Mouse (Mus musculus): Measurements from ENCODE around the gene 4930562C15Rik. TPM values are rescaled to one million over a fixed set of nuclear protein-coding genes. Genes with fewer than 3 reads are reported as not detected.
A peak's percentile ranks its signal among the peaks of the same experiment; 100 is the strongest.

The 4930562C15Rik gene
- total RNA-seq, 2 experiments from 2014 or later, result not detected

DNA sequence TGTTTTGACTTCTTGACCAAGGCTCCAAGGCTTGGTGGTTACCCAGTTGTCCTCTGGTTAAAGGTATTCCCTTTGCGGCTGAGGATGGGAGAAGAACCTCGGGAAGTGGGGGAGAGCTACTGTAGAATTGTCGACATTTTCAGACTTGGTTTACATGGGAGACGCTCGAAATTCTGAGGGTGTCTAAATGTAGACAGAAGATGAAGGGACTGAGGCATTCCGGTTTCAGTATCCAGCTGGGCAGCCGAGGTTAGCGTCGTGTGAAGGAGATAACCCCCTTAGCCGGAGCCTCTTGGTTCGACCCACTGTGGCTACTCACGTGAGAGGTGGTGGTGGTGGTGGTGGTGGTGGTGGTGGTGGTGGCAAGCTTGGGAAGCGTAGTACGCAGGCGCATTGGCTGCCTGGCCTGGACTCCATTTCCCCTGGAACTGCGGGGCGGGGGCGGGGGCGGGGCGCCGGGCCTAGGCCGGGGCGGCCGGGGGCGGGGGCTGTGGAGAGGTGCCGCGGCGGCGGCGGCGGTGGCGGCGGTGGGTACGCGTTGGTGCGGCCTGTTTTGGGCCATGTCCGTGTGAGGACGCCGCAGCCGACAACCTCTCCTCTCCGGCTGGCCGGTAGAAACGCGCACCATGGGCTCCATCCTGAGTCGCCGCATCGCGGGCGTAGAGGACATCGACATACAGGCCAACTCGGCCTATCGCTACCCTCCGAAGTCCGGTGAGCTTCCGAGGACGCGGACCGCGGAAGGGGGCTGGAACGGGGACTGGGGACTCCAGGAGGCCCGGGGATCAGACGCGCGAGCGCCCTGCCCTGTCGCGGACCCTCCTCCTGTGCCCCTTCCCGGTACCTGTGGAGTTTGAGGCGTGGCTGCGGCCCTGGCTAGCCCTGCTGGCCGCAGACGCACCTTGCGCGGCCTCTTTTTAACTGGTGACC, 50.8 kb downstream of the 4930562C15Rik start, which contains the start of gene Mgrn1:
Mgrn1 (plus strand) TSS at position 490 of the 930 bp plus-strand sequence.
- peak; percentile 73 to 77 for DNase-seq (ENCODE audit: low spot score in 2 of 2)

DNA sequence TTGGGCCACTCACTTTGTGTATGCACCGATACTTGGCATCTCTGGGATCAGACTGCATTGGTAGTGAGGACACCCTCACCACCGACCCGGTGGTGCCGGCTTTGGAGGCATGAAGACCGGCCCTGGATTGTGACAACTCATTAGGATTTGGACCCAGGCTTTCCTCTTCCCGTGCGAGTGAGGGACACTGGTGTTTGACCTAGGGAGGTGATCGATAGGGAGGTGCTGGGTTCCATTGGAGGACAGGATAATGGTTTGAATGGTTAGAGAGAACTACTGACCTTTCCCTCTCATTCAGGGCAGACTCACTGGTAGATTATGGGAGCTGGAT, 51.4 kb downstream of the 4930562C15Rik start:
- DNase-seq (ENCODE audit: low spot score in 2 of 2), result no peak

DNA sequence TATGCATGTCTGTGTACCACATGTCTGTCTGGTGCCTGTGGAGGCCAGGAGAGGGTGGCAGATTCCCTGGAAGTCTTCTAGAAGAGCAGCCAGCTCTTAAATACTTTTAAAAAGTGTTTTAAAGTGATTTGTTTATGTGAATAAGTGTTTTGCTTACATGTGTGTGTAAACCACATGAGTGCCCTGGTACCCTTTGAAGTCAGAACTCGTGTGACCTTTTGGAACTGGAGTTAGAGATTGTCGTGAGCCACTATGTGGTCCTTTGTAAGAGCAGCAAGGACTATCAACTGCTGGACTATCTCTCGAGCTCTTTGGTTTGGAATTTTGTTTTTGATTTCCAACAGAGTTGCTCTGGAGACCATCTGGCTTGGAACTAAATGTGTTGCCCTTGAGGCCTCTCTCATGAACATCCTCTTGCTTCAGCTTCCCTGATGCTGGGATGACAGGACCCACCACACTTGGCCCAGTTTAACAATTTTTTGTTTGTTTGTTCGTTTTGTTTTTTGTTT, 55.0 kb downstream of the 4930562C15Rik start:
- DNase-seq (ENCODE audit: low spot score in 2 of 2), result no peak

DNA sequence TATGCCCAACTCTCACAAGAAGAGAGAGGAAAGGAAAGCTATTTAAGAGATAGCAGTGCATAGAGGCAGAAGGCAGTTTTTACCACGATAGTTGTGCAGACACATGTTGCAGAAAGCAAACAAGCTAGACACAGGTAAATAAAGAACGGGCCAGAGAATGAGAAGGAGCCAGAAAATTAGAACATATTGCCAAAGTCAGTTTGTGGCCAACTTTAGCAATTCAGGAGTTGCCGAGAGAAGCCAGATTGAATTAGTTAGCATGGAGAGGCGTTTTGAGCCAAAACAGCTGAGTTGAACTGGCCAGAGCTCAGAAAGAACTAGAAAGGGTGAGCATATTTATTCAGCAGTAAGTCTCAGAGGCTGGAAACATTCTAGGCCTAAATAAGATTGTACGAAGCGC, 57.0 kb downstream of the 4930562C15Rik start:
- DNase-seq (ENCODE audit: low spot score in 2 of 2), result no peak

DNA sequence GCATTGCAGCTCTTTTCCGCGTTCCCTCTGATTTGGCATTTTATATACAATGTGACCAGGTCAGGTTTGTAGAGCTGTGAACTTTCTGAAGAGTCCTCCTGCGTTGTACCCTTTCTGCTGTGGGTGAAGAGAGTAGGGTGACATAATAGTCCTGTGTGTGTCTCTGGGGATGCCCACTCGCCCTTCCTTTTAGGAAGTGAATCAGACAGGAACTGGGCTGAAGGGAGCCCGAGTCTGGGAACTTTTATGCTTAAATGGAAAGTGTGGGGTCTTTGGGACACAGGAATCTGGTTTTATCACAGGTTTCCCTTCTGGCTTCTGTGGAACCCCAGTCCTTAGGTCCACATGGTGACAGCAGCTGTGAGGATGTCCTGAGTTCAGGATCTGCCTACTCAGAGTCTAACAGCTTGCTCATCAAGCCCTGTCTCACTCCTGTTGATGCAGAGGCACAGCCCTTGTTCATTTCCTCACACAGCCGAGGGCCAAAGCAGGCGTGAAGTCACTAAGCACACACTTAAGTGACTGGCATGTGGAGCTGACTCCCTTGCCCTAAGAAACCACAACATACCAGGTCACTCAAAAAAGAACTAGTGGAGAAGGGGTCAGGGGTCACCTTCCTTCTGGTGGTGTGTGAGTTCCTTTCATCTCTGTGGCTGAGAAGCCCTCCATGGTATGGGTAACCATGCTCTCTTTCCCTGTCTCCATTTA, 59.1 kb downstream of the 4930562C15Rik start:
- DNase-seq (ENCODE audit: low spot score in 2 of 2), result no peak

DNA sequence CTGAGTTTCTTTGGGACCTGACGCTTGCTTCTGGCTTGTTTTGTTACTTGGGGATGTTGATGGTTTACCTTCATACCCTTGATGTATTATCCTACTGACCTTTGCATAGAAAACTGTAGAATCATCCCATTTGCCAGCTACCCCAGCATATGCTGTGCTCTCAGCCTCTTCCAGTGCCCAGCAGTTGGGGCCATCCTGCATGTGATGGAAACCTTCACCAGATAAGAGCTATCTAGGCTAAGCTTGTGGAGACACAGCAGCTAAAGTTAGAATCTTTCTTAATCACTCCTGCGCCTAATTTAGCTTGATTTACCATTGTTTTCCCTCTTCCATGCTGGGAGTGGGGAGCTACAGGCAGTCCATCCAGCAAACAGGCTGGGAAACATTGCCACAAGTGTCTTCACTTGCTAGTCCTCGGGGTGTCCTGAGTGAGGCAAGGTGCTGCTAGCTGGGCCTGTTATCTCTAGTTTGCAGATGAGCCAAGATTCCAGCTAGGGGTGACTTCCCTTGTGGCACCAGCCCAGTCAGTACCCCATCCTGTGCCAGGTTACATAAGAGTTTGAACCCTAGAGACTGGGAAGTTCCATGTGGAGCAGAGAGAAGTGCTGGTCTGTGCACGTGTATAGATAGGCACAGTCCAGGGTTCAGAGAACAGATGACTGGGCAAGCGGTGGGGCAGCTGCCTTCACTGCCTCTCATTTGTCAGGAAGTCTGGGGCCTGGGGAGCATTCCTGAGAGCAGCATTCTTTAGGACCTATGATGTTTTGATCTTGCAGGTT, 61.2 kb downstream of the 4930562C15Rik start:
- DNase-seq (ENCODE audit: low spot score in 2 of 2), result no peak

DNA sequence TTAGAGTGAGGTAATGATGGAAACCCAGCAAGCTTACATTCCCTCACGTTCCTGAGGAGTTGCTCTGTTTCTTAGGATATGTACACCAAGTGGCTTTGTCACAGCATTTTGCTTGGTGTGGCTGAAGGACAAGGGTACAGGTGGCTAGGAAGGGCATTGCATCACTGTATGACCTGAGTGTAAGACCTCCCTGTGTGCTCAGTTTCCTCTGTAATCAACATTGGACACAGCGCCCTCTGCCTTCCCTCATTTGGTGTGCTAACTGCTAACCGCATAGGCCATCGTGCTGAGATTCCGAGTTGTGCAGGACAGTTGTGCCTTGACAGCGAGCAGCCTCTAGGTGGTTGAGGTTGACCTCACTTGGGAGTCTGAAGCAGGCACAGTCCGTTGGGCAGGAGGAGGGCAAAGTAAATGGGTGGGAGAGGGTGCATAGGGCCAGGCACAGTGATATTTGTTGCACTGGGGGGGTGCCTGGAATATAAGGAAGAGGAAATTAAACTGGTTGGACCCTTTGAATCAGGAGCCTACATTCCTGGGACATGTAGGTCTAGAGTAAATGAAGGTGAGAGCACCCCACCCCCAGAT, 62.0 kb downstream of the 4930562C15Rik start:
- DNase-seq (ENCODE audit: low spot score in 2 of 2), result no peak

DNA sequence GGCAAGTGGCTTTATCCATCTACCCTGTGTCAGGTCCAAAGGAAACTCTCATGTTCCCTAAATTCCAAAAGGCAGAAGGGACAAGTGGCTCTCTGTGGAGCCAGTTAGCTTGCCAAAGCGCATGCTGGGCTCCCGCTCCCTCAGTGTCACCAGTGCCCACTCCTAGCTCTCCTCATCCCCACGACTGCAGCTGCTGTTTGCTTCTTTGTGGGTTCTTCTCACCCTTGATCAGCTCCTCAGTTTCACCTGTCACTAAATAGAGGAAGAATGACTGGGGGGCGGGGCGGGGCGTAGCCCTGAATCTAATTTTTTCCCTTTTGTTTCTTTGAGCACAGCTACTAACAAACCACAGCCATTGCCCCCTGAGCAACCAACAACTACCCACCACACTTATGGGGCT, 63.7 kb downstream of the 4930562C15Rik start:
- DNase-seq (ENCODE audit: low spot score in 2 of 2), result no peak

DNA sequence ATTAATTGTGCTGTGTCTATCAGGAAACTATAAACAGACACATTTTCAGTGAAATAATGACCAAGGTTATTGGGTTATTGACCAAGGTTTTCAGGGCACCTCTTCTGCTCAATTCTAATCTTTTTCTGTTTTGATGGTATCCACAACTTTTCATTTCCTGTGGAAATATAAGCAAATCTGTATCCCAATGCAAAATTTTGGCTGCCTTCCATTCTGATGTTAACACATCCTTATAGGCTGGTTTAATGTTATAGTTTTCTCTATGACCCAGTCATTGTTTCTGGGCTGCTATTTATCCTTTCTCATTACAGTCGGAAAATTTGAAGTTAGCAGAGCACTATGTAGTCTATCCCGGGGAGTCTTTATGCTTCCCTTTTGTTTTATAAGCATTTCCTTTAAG, 64.5 kb downstream of the 4930562C15Rik start:
- DNase-seq (ENCODE audit: low spot score in 2 of 2), result no peak

DNA sequence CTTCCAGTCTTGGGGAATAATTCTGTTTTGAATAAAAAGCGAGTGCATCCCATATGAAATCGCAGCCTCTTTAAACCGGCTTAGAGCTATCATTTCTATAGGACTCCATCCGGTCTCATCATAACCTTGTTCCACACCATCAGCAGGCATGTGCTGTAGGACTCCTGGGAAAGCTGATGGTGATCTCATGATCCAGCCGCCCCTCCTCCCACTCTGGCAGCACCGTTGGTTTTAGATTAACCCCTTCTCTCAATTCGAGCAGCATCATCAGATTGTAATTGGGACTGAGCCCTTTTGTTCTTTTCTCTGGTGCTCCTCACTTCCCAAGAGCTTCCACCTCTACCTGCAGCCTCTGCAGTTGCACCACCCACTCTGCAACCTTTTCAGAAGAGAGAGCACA, 66.0 kb downstream of the 4930562C15Rik start:
- no peak for DNase-seq (ENCODE audit: low spot score in 2 of 2)

DNA sequence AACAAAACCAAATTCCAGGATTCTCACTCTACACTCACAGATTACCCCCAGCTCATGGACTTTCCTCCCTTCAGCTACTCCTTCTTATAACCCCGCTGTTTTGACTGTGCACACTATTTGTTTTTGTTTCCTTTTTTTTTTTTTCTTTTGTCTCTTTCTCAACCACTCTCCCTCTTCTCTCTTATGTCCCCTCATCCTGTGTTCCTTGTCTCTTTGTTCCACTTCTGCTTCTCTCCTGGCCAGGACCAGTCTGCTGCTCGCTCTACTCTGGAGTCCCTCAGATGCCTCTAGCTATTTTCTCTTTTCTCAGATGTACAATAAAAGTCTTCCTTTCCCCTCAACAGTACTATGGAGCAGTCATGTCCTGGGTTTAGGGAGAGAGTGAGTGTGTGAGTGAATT, 67.2 kb downstream of the 4930562C15Rik start:
- DNase-seq (ENCODE audit: low spot score in 2 of 2), result no peak

DNA sequence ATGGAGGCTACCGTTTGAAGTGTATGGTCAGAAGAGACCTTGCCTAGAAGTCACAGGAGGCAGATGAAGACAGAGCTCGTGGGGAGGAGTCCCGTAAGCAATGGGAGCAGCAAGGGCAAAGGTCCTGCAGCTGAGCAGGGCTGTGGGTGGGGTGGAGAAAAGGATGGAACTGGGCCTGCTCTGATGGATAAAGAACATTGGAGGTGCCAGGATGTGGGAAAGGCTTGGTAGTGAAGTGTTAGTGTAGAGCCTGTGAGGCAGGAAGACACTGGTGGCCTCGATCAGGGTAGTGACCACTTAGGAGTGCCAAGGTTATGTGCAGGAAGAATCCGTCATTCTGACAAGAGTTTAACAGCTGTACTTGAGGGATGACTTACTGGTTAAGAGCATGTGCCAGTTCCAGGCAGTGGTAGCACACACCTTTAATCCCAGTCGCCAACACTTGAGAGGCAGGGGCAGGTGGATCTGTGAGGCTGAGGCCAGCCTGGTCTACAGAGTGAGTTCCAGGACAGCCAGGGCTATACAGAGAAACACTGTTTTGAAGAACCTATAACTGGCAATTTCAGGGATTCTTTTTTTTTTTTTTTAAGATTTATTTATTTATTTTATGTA, 68.4 kb downstream of the 4930562C15Rik start:
- no peak for DNase-seq (ENCODE audit: low spot score in 2 of 2)

DNA sequence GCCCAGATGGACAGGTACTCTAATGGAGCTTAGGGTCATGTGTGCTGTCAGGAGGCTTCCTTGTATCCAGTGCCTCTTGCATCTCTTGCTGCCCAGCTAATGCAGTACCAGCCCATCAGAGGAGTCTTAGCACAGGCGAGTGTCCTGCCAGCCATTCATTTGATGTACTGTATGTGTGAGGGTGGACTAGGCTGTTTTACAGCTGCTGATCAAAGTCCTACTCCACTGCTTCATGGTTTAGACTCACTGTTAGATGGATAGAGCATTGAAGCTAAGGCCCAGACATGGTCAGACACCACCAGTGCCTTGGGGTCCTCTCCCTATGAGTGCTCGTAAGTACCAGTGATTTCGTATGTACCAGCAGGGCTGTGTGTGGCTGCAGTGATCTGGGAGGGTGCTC, 69.7 kb downstream of the 4930562C15Rik start:
- DNase-seq (ENCODE audit: low spot score in 2 of 2), result no peak

DNA sequence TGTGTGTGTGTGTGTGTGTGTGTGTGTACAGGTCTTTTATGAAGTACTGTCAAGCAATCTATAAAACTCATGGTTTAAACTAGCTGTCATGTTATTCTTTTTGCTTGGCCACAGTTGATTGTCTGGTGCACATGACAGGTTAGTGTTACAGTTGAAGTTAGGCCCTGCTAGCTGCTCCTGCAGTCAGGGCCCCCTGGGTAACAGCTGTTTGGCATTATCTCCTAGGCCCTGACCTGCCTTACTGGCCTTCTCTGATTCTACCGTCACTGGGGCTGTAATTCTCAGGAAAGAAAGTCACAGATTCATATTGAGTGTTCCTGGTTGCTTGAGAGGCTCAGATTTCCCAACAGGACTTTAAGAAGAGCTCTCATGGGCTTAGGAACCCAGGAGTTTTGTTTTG, 70.4 kb downstream of the 4930562C15Rik start:
- DNase-seq (ENCODE audit: low spot score in 2 of 2), result no peak

DNA sequence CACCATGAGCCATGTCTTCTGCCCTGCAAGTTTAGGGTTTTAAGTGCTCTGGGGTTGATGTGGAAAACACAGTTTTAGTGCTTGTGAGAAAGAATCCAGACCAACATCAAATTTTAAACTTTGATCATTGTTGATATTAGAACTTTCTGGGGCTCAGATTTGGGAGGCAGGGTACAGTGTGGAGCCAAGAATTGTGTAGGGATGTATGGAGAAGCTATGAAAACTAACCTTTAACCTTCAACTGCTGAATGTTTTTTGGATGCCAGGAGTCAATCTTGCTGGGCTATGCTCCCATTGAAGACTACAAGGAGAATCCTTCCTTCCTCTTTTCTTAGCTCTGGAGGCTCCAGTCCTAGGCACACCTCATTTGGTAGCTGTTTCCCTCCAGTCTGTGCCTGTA, 71.3 kb downstream of the 4930562C15Rik start:
- no peak for DNase-seq (ENCODE audit: low spot score in 2 of 2)

DNA sequence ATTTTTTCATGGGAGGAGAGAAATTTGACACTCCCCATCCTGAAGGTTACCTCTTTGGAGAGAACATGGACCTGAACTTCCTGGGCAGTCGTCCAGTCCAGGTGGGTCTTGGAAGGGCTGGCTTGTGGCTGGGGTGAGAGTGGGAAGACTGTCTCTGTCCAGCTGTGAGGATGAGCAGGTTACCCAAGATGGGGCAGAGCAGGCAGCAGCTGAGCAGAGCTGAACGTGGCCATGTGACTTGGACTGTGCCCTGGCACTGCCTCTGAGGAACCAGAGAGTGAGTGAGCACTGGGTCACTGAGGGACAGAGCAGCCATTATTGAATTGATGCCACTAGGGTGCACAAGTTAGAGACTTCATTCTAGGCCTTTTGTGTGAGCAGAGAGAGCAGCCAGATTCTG, 72.2 kb downstream of the 4930562C15Rik start:
- DNase-seq (ENCODE audit: low spot score in 2 of 2), result no peak

DNA sequence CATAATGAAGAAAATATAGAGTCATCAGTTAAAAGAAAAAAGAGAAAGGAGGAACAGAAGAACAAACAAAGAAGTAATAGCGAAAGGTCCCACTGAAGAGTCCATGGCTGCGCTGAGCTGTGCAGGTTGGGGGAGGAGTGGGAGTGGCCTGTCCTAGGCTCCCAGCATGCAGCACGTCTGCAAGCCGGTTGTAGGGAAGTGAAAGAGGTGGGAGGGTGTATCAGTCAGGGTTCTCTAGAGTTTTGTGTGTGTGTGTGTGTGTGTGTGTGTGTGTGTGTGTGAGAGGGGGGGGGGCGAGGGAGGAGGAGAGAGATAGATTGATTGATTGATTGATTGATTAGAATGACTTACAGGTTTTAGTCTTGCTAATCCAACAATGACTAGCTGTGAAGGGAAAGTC, 72.8 kb downstream of the 4930562C15Rik start:
- DNase-seq (ENCODE audit: low spot score in 2 of 2), result no peak

DNA sequence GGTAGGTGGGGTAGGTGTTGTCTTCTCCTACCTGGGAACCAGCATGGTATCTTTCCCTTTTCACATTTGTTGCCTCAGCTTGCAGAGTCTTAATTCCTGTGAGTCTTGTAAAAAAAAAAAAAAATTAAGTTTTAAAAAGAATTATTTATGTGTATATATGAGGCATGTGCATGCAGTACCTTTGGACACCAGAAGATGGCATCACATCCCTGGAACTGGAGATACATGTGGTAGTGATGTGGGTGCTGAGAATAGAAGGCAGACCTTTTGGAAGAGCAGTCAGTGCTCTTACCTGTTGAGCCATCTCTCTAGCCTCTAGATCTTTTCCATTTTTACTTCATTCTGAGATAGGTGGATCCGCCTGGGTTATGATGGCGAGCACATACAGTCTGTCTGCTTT, 74.5 kb downstream of the 4930562C15Rik start:
- DNase-seq (ENCODE audit: low spot score in 2 of 2), result no peak

DNA sequence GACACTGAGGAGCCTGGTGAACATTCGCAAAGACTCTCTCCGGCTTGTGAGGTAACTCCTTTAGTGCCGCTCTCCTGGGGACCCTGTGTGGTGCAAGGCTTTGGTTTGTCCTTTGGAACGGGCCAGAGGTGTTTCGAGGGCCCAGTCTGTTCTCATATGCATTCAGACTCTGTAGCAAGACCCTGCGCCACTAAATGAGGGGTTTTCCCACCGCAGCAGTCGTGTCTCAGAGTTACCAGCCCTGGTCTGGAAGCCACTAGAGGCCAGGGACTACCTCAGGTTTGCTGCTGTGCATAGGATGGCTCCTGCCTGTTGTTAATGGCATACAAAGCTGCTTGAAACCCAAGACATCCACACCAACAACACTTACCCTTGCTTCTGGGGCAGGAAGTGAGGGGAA, 75.5 kb downstream of the 4930562C15Rik start:
- no peak for DNase-seq (ENCODE audit: low spot score in 2 of 2)

DNA sequence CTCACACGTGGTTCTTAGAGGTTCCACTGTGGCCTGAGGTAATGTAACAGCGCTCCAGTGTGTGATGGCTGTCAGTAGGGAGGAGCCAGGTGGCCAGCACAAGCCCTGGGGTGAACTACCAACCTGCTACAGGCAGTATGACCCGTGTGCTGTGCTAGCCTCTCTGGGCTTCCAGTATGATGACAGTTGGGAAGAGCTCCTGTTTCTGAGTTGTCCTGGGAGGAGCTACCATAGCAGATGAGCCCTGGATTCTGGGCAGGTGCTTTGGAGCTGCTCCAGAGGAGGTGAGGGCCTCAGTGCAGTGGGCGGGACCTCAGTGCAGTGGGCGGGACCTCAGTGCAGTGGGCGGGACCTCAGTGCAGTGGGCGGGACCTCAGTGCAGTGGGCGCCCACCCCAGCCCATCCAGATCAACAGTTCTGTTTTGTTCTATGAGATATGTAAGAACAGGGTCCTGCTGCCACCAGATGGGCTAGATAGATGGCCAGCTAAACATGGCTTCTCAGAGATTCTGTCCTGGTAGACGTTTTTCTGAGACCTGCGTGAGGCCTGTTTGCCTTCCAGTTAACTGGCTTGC, 76.9 kb downstream of the 4930562C15Rik start:
- DNase-seq (ENCODE audit: low spot score in 2 of 2), result no peak
